28 mouse cellular contexts compared by ENCODE assay signal in the genomic region with DNA sequence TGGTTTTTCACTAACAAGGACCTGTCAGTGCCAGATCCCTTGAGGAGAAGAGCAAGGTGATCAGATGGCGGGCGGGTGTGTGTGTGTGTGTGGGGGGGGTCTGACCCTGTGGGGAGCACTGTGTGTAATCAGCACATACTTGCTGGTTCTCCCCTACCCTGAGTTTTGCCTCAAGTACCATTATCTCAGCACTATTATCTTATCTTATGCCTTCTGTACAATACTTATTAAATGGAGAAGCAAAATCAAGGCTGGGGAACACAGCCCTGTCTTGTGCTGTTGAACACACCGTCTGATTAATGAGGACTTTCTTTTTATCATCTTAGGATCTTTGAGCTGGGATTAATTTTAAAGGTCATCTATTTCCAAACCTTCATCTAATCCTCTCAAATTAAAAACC.
"Had no signal": no experiment of that assay in that cellular context is flagged by ENCODE, and none has a peak within 500 bp of the region (broad histone marks: within the 10 kb centered on the region; RNA-seq: fewer than 3 reads in every experiment).

No protein-coding gene starts in this region.

- H3K9ac ChIP-seq: limb, embryonic 12.5 days; limb, embryonic 13.5 days; limb, embryonic 15.5 days; liver, embryonic 12.5 days; liver, embryonic 13.5 days; liver, embryonic 14.5 days; liver, embryonic 15.5 days; liver, postnatal 0 days; lung, embryonic 14.5 days; lung, embryonic 15.5 days; midbrain, embryonic 12.5 days; midbrain, embryonic 13.5 days; midbrain, embryonic 15.5 days; neural tube, embryonic 12.5 days had no signal

- H3K36me3 ChIP-seq: limb, embryonic 10.5 days; limb, embryonic 12.5 days; limb, embryonic 13.5 days; limb, embryonic 15.5 days; liver, embryonic 12.5 days; liver, embryonic 13.5 days; liver, embryonic 15.5 days; lung, embryonic 15.5 days; midbrain, embryonic 10.5 days; midbrain, embryonic 12.5 days; midbrain, embryonic 13.5 days; midbrain, embryonic 15.5 days; neural tube, embryonic 12.5 days had no signal

- H3K4me3 ChIP-seq: limb, embryonic 10.5 days; limb, embryonic 12.5 days; limb, embryonic 13.5 days; limb, embryonic 15.5 days; liver, embryonic 12.5 days; liver, embryonic 13.5 days; liver, embryonic 15.5 days; lung, embryonic 15.5 days; megakaryocyte, embryonic 14.5 days; midbrain, embryonic 10.5 days; midbrain, embryonic 12.5 days; midbrain, embryonic 13.5 days; midbrain, embryonic 15.5 days; myocyte; neural tube, embryonic 12.5 days had no signal

- H3K4me1 ChIP-seq: liver, embryonic 12.5 days; liver, embryonic 13.5 days; liver, embryonic 15.5 days; megakaryocyte, embryonic 14.5 days had no signal

- H3K9me3 ChIP-seq: limb, embryonic 10.5 days; limb, embryonic 15.5 days; liver, embryonic 12.5 days; liver, embryonic 13.5 days; liver, embryonic 15.5 days; midbrain, embryonic 15.5 days had no signal

- H3K27ac ChIP-seq: limb, embryonic 10.5 days; limb, embryonic 12.5 days; limb, embryonic 13.5 days; limb, embryonic 15.5 days; liver, embryonic 12.5 days; liver, embryonic 13.5 days; liver, embryonic 14.5 days; liver, embryonic 15.5 days; lung, embryonic 15.5 days; macrophage; midbrain, embryonic 10.5 days; midbrain, embryonic 12.5 days; midbrain, embryonic 13.5 days; midbrain, embryonic 15.5 days; neural tube, embryonic 12.5 days had no signal

- H3K27me3 ChIP-seq: limb, embryonic 12.5 days; limb, embryonic 15.5 days; midbrain, embryonic 15.5 days had no signal

- DNase-seq: left cerebral cortex, postnatal 4 days; liver; liver, embryonic 13.5 days; liver, postnatal 0 days; lung, adult 18-20 months; lung, adult 2 months; lung, embryonic 14.5 days; lung, postnatal 10 days; lung, postnatal 14 days; lung, postnatal 36 days; lung, postnatal 4 days; midbrain, embryonic 14.5 days had no signal
